Mouse (Mus musculus) mouse embryonic stem cell (cell line): ENCODE results near the gene Khdrbs2.

Experiments used
- in situ Hi-C, 2 experiments: fragments of 300-500 bp; cut with MboI; formaldehyde crosslinking; loops; 1 replicate in 1 of 2; 3 replicates in 1 of 2; pipeline ENCODE4 v1.14.3; 2019 to 2020; ENCODE audit warnings: low sequenced_read_pairs in 2 of 2, low pct_unique_long_range_greater_than_20kb in 1 of 2, mixed read lengths in 1 of 2; ENCODE audit not compliant: unreplicated experiment in 1 of 2

The Khdrbs2 gene

DNA sequence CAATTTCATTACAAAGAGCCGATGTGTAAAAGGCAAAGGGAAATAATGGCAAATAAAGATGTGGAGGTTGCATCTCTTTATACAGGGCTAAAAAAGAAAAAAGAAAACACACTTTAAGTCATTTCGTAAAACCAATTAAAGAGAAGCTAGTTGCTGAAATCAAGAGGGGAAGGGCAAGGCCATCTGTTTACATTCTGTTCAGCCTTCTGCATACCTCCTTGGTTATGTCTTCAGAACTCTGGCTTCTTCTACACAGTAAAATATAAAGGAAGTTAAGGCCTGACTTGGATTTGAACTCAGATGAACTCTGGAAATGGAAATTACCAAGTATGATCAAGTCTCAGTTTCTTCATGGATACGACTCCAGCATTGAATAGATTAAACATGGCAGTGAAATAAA, 528.8 kb downstream of the Khdrbs2 start:
- in situ Hi-C loops: no loop called here
